Mouse (Mus musculus) CD8-positive naive resting alpha-beta T cell, adult 2 months (primary cell): Measurements from ENCODE around the gene Esrp2.

Experiments used
- DNase-seq, 2 experiments: peaks; one replicate each; pipeline ENCODE4 v3.0.0; 2022; ENCODE audit warnings: low read depth in 2 of 2, low spot score in 2 of 2

Esrp2 gene

GRCm38 (mm10) chr8:106147868-106148565 is 11.2 kb upstream of the Esrp2 start:
- DNase-seq, result no peak

GRCm38 (mm10) chr8:106146014-106146413 is 9.2 kb upstream of the Esrp2 start:
- DNase-seq, result no peak

- no peak for DNase-seq
Observed at GRCm38 (mm10) chr8:106145331-106145730, 8.6 kb upstream of the Esrp2 start.

DNA sequence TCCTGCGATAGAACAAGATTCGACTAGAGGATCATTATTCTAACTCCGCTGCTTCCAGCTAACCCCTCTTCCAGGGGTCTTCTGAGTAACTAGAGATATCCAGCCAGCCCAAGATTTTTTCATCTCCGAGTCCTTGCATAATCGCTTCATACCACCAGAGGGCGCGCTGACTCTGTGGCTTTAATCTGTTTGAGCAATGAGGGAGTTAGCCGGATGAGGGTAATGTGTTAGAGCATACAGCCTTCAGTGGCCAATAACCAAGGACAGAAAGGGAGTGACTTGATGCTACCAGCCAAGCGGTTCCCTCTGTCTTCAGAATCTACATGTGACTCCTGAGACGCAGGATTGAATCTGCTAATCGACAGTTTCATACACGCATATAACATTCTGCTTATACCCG is 4.0 kb upstream of the Esrp2 start:
- peak; percentile 80 to 83 for DNase-seq

DNA sequence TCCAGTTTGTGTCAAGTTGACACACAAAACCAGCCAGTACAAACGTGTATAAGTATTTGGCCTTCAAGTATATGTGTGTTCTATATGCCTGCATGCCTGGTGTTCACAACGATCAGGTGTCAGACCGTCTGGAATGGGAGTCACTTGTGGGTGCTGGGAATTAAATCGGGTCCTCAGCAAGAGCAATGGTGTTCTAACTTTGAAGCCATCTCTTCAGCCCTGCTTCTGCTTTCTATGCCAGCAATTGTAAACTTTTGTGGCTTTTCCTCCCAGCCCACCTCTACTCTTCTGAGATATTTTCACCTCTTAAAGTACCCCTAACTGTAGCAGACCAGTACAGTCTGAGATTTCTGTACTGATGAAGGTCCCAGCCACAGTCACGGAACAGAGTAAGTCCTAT is 3.4 kb upstream of the Esrp2 start:
- DNase-seq, result no peak

DNA sequence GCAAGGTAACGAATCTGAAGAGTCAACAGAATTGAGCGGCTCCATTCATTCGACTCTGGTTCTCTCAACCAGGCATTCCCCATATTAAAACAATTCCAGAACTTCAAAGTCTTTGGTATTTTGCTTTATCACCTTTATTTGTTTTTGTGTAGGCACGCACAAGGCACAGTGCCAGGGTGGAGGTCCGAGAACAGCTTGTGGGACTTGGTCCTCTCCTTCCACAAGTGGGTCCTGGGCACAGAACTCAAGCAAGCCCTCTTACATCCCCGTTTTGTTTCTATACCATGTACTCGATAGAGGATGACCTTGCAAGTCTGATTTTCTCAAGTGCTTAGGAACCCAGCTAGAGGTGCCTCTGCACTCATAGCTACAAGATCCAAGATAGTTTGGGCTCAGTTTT is 1.8 kb upstream of the Esrp2 start:
- DNase-seq, result no peak

DNA sequence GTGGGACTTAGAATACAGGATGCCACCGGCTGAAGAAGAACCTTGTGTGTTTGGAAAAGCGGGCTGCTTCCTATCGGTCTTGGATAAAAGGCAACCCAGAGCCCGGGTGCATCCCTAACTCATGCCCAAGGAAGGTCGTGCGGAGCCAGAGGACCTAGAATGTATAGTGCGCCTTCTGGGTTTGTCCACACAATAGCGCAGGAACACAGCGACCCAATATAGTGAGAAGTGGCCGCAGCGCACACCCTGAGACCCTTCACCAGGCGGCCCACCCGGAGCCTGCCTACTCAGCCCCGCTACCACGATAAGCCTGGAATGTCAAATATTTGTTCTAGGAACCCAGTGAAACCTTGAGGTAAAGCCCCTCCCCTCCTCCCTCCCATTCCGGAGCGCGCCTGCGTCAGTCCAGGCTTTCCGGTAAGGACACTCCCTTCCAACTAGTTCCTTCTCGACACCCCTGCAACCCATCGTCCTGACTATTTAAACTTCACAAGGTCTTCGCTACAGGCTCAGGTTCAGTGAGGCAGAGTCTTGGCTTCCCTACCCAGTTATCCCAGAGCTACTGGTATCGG is 1.2 kb upstream of the Esrp2 start:
- DNase-seq, result no peak

DNA sequence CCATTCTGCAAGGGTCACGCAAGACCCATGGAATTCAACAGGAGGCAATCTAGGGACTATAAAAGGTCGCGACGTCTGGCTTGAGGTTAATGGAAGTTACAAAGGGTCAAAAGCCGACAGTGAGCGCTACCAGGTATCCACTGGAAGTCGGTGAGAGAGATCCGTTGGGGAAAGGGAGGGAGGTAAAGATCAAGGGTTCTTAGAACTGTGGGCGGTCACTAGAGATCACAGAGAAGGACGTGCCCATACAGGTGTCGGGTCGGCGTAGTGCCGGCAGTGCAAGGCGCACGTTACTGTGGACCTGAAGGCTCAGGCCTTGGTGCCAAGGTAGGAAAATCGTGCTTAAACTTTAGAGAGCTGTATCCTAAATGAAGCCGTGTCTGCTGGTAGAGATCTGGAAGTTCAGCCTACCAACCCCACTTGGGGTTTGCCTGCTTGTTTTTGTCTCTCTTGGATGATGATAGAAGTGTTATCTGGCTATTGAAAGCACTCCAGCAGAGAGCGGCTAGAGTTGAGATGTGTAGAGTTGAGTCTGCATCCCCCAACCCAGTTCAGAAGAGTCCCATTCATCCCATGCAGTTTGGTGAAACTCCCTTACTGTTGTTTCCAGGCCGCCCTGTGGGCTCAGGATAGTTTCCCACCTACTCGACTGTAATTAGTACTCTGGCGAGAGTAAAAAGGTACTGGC is 588 bp upstream of the Esrp2 start:
- DNase-seq, result no peak

DNA sequence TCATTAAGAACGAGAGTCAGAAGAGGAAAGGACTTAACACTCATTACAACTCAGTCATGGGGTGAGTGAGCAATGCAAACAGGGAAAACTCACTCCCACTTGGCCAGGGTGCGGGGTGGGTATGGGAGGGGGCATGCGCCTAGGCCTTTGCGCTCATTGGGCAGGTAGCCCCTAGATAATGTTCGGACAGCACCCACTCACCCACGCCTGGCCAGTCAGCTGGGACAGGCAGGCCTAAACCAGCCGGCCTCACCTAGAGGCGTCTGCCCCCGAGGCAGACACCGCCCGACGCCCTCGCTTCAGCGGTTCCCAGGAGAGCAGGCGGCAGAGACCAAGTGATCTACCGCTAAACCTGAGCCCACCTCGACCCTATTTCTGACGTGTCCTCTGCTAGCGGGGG is 1.1 kb downstream of the Esrp2 start:
- no peak for DNase-seq

GRCm38 (mm10) chr8:106134751-106135571 is 1.8 kb downstream of the Esrp2 start:
- no peak for DNase-seq

GRCm38 (mm10) chr8:106133946-106134345 is 2.8 kb downstream of the Esrp2 start:
- DNase-seq, result no peak

- no peak for DNase-seq
Observed at GRCm38 (mm10) chr8:106133526-106133925, 3.2 kb downstream of the Esrp2 start.

- DNase-seq, result no peak
Observed at GRCm38 (mm10) chr8:106132356-106132755, 4.4 kb downstream of the Esrp2 start.

GRCm38 (mm10) chr8:106131488-106132222 is 5.1 kb downstream of the Esrp2 start:
- no peak for DNase-seq

GRCm38 (mm10) chr8:106131021-106131420 is 5.8 kb downstream of the Esrp2 start:
- DNase-seq, result no peak

- DNase-seq, result no peak
Observed at GRCm38 (mm10) chr8:106130505-106130904, 6.3 kb downstream of the Esrp2 start.

DNA sequence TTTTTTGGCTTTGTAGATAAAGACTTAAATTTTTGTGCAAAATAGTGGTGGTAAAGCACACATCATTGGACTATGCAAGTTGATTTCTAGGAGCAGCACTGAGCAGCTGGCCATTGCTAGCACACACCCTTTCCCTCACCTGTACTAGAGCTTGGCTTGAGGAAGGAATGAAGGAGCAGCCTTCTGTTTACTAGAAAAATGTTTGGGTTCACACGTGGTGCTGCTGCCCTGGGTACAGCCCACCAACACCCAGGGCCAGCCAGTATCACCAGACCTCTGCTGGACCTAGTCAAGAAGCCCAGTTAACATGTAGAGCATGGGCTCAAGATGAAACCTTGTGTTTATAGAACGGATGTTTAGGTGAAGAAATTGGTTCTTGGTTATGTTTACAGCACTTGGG is 6.8 kb downstream of the Esrp2 start:
- no peak for DNase-seq

DNA sequence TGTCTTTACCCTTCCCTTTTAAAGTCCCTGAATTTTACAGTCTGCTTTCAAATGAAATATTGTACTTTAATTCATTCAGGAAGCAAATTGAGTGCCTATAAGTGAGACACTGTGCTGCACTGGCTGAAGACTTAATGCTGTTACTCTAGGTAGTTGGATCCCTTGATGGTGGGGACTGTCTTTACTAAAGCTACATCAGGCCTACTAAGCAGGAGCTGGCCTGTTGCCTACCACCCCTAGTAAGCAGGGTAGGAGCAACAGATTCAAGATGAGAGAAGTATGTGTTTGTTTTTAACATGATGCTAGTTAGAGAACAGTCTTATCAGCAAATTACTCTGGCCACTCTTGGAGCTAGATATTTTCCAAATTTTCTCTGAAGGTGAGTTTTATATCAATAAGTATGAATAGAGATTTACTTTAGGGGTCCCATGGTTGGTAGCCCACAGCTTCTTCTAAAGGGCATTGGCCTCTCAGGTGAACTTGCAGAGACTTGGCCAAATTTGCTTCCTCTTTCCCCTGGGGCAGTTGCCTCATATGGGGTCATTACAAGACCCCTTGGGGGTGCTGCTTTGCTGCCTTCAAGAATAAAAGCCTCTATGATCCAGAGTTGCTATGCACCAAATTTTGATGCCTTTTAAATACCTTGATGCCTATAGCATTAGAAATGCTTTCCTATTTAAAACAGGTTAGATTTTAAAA is 7.4 kb downstream of the Esrp2 start:
- no peak for DNase-seq

GRCm38 (mm10) chr8:106127882-106128410 is 8.8 kb downstream of the Esrp2 start:
- no peak for DNase-seq

DNA sequence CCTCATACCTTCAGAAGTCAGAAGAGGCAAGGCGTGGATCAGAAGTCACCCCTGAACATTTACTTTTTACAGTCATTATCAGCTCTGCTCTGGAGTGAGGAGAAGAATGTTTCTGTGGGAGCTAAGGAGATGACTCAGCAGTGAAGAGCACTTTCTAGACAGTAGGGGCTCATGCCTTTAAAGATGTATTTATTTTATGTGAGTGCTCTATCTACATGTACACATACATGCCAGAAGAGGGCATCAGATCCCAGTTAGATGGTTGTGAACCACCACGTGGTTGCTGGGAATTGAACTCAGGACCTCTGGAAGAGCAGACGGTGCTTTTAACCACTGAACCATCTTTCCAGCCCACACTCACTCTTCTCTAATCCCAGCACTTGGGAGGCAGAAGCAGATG is 9.7 kb downstream of the Esrp2 start:
- DNase-seq, result no peak
